ENCODE assay signal across 16 mouse cellular contexts in genomic region chr1:178835805-178836204, GRCm38 (mm10).
"Had no signal": no experiment of that assay in that cellular context is flagged by ENCODE, and none has a peak within 500 bp of the region (broad histone marks: within the 10 kb centered on the region; RNA-seq: fewer than 3 reads in every experiment).

No protein-coding gene starts in this region.

- DNase-seq: kidney, adult 18-20 months; kidney, postnatal 25 days; liver, embryonic 13.5 days; lung, adult 2 months; lung, postnatal 14 days; lung, postnatal 4 days; retina, postnatal 1 day; right cerebral cortex, postnatal 14 days; thymus, adult 18-20 months; thymus, postnatal 36 days had no signal

- ATAC-seq: intestine, embryonic 16.5 days; midbrain, embryonic 13.5 days; midbrain, embryonic 16.5 days had no signal

- H3K36me3 ChIP-seq: liver, embryonic 13.5 days; midbrain, embryonic 13.5 days; neural tube, embryonic 13.5 days had no signal

- H3K4me2 ChIP-seq: liver, embryonic 13.5 days; midbrain, embryonic 13.5 days; neural tube, embryonic 13.5 days had no signal

- H3K27ac ChIP-seq: kidney, postnatal 0 days; liver, embryonic 13.5 days; midbrain, embryonic 13.5 days; neural tube, embryonic 13.5 days had no signal

- H3K9me3 ChIP-seq: liver, embryonic 13.5 days; midbrain, embryonic 13.5 days; neural tube, embryonic 13.5 days had no signal

- H3K4me3 ChIP-seq: liver, embryonic 13.5 days; midbrain, embryonic 13.5 days; myocyte; neural tube, embryonic 13.5 days had no signal

- H3K9ac ChIP-seq: liver, embryonic 13.5 days; midbrain, embryonic 13.5 days; neural tube, embryonic 13.5 days had no signal

- H3K4me1 ChIP-seq: liver, embryonic 13.5 days had no signal

- H3K27me3 ChIP-seq: liver, embryonic 13.5 days; midbrain, embryonic 13.5 days; neural tube, embryonic 13.5 days had no signal
